Mouse (Mus musculus) lung, adult 18-20 months (tissue): ENCODE measurements around the gene 9130019O22Rik.
"Not testable (repeated sequence)": the region's sequence is repeated elsewhere in the genome, so short reads cannot be mapped to it uniquely, and the experiment has no call there.

ENCODE experiments used
- DNase-seq, 2 experiments: peaks; one replicate each; pipeline ENCODE4 v3.0.0; 2022; ENCODE audit warnings: mixed read lengths in 2 of 2

Gene 9130019O22Rik

DNA sequence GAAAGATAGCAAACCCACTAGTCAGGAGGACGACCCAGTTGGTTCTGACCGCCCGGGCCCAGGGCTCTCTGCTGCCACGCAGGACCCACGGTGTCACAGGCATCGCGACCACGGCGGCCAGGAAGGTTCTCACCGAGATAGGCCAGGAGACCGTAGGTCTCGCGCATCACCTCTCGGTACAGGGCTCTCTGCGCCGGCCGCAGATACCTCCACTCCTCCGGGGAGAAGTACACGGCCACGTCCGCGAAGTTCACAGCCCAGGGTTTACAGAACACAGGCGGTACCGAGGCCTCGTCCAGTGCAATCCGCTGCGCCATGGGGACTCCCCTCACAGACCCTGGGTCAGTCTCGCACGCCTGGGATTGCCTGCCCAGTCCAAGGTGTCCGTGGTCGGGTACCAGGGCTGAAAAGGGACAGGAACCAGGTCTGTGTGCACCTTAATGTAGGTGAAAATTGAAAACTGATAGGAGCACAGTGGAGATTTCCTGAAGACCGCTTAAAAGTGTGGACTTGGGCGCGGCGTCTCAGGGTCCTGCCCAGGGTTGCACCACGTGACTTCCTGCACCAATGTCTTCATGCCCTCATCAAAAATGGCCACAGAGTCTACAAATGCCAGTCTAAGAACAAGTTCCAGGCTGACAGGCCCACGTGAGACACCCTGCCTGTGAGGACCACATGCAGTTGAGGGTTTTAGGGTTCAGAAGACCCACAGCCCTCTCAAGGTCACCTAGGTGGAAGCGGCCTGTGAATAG, at the start of gene 9130019O22Rik:
9130019O22Rik (minus strand) TSS at position 526 of the 752 bp plus-strand sequence.
- peak; percentile 91 to 96 for DNase-seq

DNA sequence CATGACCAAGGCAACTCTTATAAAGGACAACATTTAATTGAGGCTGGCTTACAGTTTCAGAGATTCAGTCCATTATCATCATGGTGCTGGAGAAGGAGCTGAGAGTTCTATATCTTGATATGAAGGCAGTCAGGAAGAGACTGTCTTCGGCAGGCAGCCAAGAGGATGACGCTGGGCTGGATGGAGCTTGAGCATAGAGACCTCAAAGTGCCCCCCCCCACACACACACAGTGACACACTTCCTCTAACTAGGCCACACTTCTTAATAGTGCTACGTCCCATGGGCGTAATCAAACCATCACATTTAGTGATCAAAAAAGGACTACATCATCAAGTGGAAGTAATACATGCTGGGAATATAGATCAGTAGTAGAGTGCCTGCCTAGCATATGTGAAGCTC, 48.2 kb upstream of the 9130019O22Rik start:
- DNase-seq: no peak

DNA sequence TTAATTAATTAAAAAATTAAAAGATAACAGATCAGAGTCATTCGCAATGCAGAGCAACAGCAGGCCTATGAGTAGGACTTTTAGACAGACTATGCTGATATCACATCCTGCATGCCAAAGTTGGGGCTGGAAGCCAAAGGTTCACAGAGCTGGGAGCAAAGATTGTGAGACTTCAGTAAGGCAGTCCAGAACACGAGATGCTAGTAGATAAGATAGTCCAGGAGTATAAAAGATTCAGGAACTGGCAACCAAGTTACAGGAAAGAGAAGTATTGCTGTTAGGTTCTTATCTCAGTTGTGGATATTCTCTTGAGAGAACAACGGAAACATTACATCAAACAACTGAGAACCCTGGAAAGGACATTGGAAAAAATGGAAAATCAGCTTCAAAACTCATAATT, 39.4 kb upstream of the 9130019O22Rik start:
- peak; percentile 54 to 73 for DNase-seq

DNA sequence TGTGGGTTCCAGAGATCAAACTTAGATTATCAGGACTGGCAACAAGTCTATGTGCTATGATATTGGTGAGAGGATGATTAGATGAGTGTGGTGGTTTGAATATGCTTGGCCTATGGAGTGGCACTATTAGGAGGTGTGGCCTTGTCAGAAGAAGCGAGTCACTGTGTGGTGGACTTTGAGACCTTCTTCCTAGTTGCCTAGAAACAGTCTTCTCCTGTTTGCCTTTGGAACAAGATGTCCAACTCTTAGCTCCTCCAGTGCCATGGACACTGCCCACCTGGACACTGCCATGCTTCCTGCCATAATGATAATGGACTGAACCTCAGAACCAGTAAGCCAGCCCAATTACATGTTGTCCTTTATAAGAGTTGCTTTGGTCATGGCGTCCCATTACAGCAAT, 38.9 kb upstream of the 9130019O22Rik start:
- DNase-seq: no peak

DNA sequence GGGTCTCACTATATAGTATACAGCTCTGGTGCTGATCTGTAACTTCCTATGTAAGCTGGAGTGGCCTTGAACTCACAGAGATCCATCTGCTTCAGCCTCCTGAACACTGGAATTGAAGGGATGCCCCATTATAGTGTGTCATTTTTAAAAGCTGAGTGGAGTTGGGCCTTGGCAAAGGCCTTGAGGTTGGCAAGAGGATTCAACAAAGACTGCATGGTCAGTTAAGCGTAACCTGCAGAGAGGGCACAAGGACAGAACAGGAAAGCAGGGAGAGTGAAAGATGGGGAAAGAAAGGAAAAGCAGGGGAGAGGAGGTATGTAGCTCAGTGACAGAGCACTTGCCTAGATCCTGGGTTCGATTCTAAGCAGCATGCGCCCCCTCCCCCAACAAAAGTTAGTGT, 38.3 kb upstream of the 9130019O22Rik start:
- DNase-seq: no peak

DNA sequence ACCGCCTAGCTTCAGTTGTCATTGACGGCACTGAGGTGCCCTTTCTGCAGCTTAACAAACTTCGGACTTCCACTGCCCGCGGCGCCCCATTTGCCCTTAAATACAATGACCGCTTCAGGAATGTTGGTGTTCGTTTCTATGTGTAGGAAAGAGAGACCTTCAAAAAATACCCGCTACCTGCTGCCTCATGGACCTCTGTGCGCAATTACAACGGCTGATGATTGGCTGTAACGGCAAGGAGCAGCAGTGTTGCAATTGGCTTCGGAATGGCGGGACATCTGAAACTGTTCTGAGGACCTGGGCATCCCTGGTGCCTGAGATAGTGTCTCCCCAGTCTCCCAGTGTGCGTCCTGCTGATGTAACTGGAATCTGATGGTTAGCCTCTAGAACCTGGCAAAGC, 35.3 kb upstream of the 9130019O22Rik start:
- DNase-seq: peak; percentile 30 to 39

DNA sequence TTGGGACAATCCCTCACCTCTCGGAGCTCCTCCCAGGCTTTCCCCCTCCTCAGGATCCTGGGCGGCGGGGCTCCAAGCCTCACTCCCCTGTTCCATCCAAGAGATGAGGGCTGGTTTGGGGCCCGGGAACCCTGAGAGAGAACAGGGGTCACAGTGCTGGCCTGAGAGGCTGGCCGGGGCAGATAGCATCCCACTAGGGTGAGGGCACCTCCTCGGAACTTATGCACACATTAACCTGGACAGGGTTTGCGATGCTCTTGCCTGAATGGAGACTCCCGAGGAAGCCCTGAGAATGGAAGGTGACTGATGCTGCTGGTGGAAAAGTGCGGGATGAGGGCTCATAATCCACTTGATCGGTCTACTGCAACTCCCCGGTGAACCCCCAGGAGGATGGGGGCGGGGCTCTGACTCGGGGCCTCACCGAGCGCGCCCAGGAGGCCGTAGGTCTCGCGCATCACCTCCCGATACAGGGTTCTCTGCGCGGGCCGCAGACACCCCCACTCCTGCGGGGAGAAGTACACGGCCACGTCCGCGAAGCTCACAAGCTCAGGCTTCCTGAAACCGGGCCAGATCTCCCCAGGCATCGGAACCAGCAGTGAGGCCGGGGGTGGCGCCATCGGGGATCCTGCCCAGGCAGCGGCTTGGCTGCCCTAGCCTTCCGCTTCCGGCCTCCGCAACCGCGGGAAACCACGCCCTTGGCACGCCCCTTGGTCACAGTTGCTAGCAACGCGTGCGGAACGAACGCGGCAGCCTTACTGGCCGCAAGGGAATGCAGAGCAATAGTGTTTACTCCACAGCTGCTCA, 34.6 kb upstream of the 9130019O22Rik start, which contains the start of gene Zfp688:
Zfp688 (minus strand) TSS at position 681 of the 804 bp plus-strand sequence.
- peak; percentile 97 for DNase-seq

DNA sequence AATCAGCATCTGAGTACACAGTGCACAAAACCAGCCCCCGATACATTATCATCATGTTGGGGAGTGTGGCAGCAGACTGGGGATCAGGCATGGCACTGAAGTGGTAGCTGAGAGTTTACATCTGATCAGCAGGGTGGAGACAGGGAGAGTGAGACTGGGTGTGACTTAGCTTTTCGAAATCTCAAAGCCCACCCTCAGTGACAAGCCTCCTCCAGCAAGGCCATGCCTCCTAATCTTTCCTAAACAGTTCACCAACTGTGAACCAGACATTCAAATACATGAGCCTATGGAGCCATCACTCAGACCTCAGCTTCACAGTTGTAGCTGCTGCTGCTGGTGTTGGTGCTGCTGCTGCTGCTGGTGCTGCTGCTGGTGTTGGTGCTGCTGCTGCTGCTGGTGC, 24.5 kb upstream of the 9130019O22Rik start:
- DNase-seq: no peak

DNA sequence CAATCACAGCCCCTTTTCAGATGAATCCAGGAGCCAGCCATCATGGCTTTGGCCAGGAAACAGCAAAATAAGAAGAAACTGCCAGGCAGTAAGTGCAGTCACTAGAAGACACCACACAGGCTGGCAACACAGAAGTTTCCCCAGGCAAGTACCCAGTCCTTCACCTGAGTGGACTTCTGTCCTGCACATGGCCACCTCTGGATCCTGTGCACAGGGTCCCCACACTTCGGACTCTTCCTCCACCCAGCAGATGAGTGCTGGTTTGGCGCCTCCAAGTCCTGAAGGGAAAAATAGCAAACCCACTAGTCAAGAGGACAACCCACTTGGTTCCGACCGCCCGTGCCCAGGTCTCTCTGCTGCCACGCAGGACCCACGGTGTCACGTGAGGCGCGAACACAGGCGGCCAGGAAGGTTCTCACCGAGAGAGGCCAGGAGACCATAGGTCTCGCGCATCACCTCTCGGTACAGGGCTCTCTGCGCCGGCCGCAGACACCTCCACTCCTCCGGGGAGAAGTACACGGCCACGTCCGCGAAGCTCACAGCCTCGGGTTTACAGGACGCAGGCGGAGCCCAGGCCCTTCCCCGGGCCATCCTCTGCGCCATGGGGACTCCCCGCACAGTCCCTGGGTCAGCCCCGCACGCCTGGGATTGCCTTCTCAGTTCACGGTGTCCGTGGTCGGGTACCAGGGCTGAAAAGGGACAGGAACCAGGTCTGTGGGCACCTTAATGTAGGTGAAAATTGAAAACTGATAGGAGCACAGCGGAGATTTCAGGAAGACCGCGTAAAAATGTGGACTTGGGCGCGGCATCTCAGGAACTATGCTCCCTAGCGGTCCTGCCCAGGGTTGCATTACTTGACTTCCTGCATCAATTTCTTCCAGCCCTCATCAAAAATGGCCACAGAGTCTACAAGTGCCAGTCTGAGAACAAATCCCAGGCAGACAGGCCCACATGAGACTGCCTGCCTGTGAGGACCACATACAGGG, 19.3 kb upstream of the 9130019O22Rik start, which contains the start of gene Zfp764:
Zfp764 (minus strand) TSS at position 821 of the 986 bp plus-strand sequence.
- peak; percentile 87 to 92 for DNase-seq

DNA sequence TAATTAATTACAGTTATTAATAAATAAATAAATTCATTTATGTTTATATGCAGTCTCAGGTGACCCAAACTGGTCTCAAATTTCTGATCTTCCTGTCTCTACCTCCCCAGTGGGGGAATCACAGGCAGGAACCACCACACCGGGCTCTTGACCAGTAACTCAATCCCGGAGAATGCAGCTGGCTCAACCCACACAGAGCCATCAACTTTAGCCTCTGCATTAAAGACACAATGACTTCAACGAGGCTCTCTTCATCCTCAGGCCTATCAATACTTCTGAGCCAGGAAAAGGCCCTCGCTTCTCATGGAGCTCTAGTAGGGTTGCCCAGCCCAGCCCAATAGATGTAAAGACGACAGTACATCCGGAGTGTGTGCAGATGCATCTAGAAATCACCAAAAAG, 17.1 kb upstream of the 9130019O22Rik start:
- not testable (repeated sequence) for DNase-seq

DNA sequence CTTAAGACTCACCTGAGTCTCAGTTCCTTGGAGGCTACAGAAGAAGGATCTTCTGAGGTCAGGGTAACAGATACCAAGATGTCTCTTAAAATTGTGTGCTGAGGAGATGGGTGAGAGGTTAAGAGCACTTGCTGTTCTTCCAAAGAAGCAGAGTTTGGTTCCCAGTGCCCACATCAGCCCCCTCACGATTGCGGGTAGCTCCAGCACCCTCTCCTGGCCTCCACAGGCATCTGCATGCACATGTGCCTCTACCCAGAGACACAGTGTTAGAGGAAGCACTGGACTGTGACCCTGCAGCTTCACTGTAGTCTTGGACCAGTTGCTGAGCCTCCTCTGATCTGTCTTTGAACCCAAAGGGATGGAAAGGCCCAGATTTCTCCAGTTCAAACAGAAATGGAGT, 16.0 kb upstream of the 9130019O22Rik start:
- DNase-seq: no peak

DNA sequence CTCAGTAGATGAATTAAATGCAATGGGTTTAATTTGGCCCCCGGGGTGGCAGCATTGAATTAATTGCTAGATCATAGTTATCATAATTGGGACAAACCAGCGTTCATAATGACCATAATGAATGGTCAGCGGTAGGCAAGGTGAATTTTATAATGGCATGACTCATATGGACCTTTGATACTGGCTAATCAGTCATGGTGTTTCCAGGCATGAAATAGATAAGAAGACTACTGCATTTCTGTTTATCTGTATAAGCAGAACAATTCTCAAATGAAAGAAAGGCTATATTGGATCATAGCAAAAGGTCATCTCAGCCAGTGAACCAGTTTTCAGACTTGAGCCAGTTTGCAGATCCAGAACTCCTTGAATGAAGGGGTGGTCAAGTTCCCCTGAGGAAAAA, 13.4 kb upstream of the 9130019O22Rik start:
- DNase-seq: no peak

DNA sequence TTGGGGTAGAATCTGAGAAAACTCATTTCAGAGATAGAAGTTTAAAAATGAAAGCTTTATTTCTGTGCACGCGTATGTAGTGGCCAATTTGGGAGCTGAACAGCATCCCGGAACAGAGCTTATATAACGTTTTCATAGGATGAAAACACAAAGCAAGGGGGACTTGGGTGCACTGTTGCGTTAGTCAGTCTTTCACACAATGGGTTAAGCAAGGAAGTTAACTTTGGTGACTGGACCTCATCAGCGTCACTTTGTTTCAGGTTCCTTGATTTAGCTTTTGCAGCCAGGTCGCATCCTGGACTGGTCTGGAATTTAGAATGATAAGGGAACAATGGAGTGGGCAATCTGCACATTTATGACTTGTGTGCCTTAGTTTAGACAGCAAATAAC, 7.0 kb upstream of the 9130019O22Rik start:
- DNase-seq: no peak

DNA sequence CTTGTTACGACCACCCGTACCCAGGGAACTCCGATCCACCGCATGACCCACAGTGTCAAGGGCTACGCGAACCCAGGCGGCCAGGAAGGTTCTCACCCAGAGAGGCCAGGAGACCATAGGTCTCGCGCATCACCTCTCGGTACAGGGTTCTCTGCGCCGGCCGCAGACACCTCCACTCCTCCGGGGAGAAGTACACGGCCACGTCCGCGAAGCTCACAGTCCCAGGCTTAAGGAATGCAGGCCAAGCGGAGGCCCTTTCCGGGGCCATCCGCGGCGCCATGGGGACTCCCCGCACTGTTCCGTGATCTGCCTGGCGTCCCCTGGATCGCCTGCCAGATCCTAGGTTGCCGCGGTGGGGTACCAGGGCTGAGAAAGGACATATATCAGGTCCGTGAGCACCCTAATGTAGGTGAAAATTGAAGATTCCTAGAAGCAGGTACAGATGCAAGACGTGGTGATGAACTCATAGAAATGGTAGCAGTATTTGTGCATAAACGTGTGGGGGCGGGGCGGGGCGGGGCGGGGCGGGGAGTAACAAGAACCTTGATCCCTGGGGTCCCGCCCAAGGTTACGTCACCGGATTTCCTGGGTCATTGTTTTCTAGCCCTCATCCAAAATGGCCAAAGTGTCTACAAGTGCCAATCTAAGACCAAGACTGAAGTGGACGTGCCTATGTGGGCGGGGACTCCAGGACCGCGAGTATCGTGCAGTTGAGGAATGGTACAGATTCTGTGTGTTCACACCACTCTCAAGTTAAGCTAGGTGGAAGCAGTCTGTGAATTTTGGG, 6.4 kb upstream of the 9130019O22Rik start, which contains the start of gene E430018J23Rik:
E430018J23Rik (minus strand) TSS at position 473 of the 787 bp plus-strand sequence.
- peak; percentile 98 to 99 for DNase-seq

DNA sequence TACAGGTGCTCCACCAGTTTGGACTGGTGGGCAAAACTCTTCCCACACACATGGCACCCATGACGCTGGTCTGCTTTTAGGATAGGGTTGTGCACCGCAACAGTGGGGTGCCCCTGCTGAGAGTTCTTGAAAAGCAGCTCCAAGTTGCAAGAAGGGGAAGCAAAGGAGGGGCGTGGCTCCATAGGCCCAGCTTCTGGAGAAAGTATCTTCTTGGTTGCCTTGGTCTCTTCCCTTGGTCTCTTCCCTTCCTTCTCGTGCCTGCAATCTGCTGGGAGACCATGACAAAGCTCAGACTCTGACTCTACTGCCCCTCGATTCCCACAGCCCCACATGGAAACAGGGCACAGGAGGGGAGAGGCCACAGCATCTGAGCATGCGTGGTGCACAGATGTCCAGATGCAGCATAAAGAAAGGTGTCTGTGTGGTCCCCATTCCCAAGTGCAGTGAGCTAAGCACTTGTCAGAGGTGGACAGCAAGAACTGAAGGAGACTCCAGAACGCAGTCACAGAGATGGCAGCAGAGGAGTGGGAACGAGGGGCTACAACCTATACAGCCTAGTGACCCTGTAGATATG, 5.4 kb upstream of the 9130019O22Rik start:
- DNase-seq: no peak

DNA sequence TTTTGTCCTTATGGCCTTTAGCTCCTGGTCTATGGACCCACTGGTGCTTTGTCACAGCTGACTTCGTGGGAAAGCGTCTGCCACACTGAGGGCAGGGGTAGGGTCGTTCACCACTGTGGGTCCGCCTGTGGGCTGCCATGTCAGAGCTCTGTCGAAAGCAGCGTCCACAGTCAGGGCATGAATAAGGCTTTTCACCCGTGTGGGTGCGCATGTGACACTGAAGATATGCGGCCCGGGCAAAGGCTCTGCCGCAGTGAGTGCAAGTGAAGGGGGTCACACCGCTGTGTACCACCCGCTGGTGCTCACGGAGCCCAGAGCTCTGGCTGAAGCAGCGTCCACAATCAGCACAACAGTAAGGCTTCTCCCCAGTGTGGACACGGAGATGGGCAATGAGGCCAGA, 4.6 kb upstream of the 9130019O22Rik start:
- no peak for DNase-seq

DNA sequence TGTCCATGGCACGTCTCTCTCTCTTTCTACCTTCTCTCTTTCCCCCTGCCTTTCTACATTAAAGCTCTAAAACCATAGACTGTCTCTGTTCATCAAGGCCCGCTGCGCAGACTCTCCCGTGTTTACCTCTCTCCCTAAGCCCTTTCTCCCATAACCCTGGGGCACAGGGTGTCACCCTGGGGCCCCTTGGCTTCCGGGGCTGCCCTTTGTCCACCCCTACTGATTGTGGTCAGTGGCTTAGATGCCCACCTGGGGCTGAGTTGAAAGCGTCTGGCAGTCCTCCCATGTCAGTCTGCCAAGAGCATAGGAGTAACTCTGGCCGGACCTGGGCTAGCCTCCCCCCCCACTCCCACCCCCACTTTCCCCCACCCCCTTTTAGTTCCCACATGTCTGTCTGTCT, 3.3 kb upstream of the 9130019O22Rik start:
- no peak for DNase-seq

DNA sequence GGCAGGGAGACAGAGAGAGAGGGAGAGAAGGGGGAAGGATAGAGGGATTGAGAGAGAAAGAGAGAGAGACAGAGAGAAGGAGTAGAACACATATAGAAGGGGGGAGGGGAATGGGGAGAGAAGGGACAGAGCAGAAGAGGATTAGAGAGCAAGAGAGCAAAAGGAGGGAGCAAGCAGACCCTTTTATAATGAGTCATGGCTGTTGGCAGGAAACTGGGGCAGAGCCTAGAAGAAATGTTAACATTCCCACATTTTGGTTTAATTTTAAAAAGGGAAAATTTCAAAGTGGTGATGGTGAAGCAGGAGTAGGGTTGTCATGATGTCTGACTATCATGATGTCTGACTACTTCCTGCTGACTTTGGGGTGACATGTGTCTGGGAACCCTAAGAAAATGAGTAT, 1.2 kb upstream of the 9130019O22Rik start:
- DNase-seq: not testable (repeated sequence)

DNA sequence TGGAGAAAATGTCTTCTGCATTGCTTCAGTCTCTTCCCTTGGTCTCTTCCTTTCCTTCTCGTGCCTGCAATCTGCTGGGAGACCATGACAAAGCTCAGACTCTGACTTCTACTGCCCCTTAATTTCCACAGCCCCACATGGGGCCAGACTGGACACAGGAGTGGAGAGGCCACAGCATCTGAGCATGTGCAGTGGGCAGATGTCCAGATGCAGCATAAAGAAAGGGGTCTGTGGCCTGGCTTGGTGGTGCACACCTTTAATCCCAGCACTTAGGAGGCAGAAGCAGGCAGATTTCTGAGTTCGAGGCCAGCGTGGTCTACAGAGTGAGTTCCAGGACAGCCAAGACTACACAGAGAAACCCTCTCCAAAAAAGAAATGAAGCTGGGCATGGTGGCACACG, 1.4 kb downstream of the 9130019O22Rik start:
- not testable (repeated sequence) for DNase-seq

DNA sequence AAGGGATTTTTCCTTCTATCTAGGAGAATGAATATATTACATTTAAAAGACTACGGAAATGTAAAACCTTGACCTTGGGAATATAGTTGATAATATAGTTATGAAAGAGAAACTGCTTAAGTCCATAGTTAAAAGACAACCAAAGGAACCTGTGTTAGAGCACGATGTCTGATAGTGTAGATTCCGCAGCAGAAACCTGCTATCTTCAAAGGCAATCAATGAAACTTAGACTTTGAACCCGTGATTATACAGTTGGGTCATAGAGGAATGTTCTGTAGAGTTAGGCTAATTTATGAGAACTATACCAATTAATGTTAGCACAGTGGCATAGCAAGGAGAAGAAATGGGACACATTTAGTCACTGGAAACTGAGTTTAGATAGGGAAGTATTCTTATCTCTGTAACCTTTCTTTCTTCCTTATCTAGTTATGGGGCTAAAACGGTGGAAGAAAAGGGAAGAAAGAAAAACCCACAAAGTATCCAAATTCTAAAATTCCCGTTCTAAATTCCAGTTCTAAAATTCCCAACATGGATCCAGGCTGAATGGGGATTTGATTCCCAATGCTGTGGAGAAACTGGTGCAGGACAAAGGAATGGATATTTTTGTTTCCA, 8.6 kb downstream of the 9130019O22Rik start:
- no peak for DNase-seq
